Mouse (Mus musculus) intestine, embryonic 14.5 days (tissue): ENCODE data around the gene Psd. TPM values are rescaled to one million over a fixed set of nuclear protein-coding genes. Genes with fewer than 3 reads are reported as not detected.

ENCODE experiments used
- ATAC-seq: fragments of 200-750 bp; cut with Nextera tagmentation; replicated peaks from 2 replicates; pipeline ENCODE4 v1.8.0; 2017; ENCODE audit warnings: low read depth, moderate number of reproducible peaks, moderate TSS enrichment, moderate library complexity; ENCODE audit not compliant: low FRiP score, low TSS enrichment
- DNase-seq: peaks from one replicate; pipeline ENCODE4 v3.0.0-alpha.2; 2018; ENCODE audit warnings: low spot score
- H3K27ac ChIP-seq: fragments of 300-500 bp; sonication (generic); 2 replicates; pipeline ENCODE4 v1.5.1; 2014; ENCODE audit warnings: low read depth, mild to moderate bottlenecking, control low read depth
- H3K27me3 ChIP-seq: fragments of 300-500 bp; sonication (generic); replicated peaks from 2 replicates; pipeline ENCODE4 v1.6.1; 2014; ENCODE audit warnings: low read length, control low read depth; ENCODE audit not compliant: control insufficient read depth, insufficient read depth
- H3K36me3 ChIP-seq: fragments of 300-500 bp; sonication (generic); 2 replicates; pipeline ENCODE4 v1.6.1; 2014; ENCODE audit warnings: low read length, control low read depth; ENCODE audit not compliant: control insufficient read depth, insufficient read depth
- H3K4me1 ChIP-seq: fragments of 300-500 bp; sonication (generic); replicated peaks from 2 replicates; pipeline ENCODE4 v1.6.1; 2014; ENCODE audit warnings: low read length, control low read depth, mixed read lengths; ENCODE audit not compliant: control insufficient read depth, insufficient read depth
- H3K4me2 ChIP-seq: fragments of 300-500 bp; sonication (generic); 2 replicates; pipeline ENCODE4 v1.6.1; 2014; ENCODE audit warnings: low read length
- H3K4me3 ChIP-seq: fragments of 300-500 bp; sonication (generic); 2 replicates; pipeline ENCODE4 v1.5.1; 2014; ENCODE audit warnings: low read depth, low read length, control low read depth, mixed read lengths
- H3K9ac ChIP-seq: fragments of 300-500 bp; sonication (generic); 2 replicates; pipeline ENCODE4 v1.6.1; 2014; ENCODE audit warnings: mild to moderate bottlenecking, low read length
- H3K9me3 ChIP-seq: fragments of 300-500 bp; sonication (generic); 2 replicates; pipeline ENCODE4 v1.6.1; 2016; ENCODE audit warnings: low read length, control low read depth; ENCODE audit not compliant: control insufficient read depth
- WGBS: fragments of 180-500 bp; shearing (Covaris S2); extraction: QIAGEN DNeasy Blood & Tissue Kit; methylation state at CpG from one replicate; pipeline ENCODE4 v1.1.7; 2014; 5-methylcytosine and 5-hydroxymethylcytosine counted together
- polyA plus RNA-seq: library from polyadenylated mRNA; unstranded; fragments of >200 nt; fragmentation: Nextera tagmentation; extraction: Ambion mirVana; gene quantifications from 2 replicates; pipeline ENCODE4 v1.2.1, GENCODE M21; 2014

The Psd gene
- polyA plus RNA-seq, 1 experiment from 2014 or later, result 43.9 TPM

- no peak for DNase-seq
- H3K27ac ChIP-seq, result no peak overlapping the region
- H3K4me2 ChIP-seq, result no peak overlapping the region
- no peaks in the 10 kb centered on the region for H3K36me3 ChIP-seq
- H3K9ac ChIP-seq, result no peak overlapping the region
- no peaks in the 10 kb centered on the region for H3K27me3 ChIP-seq
- H3K4me1 ChIP-seq, result peaks cover 5% of the 10 kb centered on the region
- H3K9me3 ChIP-seq, result no peaks in the 10 kb centered on the region
- no peak for ATAC-seq
- no peak overlapping the region for H3K4me3 ChIP-seq
- WGBS, result 38% methylated on average over 8 of the region's 8 CpGs
These were observed 26.5 kb downstream of the Psd start for GRCm38 (mm10) chr19:46300294-46301045.

DNA sequence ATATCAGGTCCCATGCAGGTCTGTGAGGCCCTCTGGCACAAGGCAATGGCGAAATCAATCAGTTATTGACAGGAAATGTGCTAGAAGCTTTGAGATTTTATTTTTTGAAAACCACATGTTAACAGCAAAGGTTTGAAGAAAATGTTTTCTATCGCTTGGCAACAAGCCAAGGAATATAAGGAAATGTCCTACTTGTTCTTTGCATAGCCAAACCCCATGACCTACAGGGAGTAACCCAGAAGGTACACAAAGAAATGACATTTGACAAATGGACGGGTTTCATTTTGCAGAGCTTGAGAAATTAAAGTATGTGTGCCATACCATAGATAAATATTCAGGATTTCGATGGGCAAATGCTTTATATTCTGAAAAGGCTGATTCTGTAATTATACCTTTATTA is 30.0 kb downstream of the Psd start:
- H3K36me3 ChIP-seq, result no peaks in the 10 kb centered on the region
- ATAC-seq (no peak), DNase-seq (no peak)
- no peak overlapping the region for H3K4me2 ChIP-seq
- H3K4me1 ChIP-seq, result no peaks in the 10 kb centered on the region
- no peaks in the 10 kb centered on the region for H3K27me3 ChIP-seq
- H3K4me3 ChIP-seq, result no peak overlapping the region
- H3K27ac ChIP-seq, result no peak overlapping the region
- WGBS, result 70% methylated on average over 4 of the region's 4 CpGs
- H3K9ac ChIP-seq, result no peak overlapping the region
- H3K9me3 ChIP-seq, result no peaks in the 10 kb centered on the region

GRCm38 (mm10) chr19:46290535-46291105 is 36.3 kb downstream of the Psd start:
- no peaks in the 10 kb centered on the region for H3K9me3 ChIP-seq

GRCm38 (mm10) chr19:46287566-46287965 is 39.4 kb downstream of the Psd start:
- H3K4me1 ChIP-seq, result no peaks in the 10 kb centered on the region
- DNase-seq (no peak), ATAC-seq (no peak)
- H3K4me2 ChIP-seq, result no peak overlapping the region
- H3K9ac ChIP-seq, result no peak overlapping the region
- H3K27ac ChIP-seq, result no peak overlapping the region
- no peaks in the 10 kb centered on the region for H3K9me3 ChIP-seq
- no peaks in the 10 kb centered on the region for H3K27me3 ChIP-seq
- no peak overlapping the region for H3K4me3 ChIP-seq
- H3K36me3 ChIP-seq, result peaks cover 42% of the 10 kb centered on the region
- 91% methylated on average over 3 of the region's 3 CpGs for WGBS

More at GRCm38 (mm10) chr19:46290535-46291105, 36.3 kb downstream of the Psd start:
- DNase-seq, result no peak
- no peak overlapping the region for H3K27ac ChIP-seq
- no peak overlapping the region for H3K4me2 ChIP-seq
- H3K27me3 ChIP-seq, result no peaks in the 10 kb centered on the region
- ATAC-seq, result no peak
- 60% methylated on average over 12 of the region's 12 CpGs for WGBS
- no peaks in the 10 kb centered on the region for H3K4me1 ChIP-seq
- peaks cover 13% of the 10 kb centered on the region for H3K36me3 ChIP-seq
- no peak overlapping the region for H3K9ac ChIP-seq
- H3K4me3 ChIP-seq, result no peak overlapping the region

- DNase-seq, result no peak
- H3K9ac ChIP-seq, result no peak overlapping the region
- H3K4me3 ChIP-seq, result no peak overlapping the region
- WGBS, result 89% methylated on average over 3 of the region's 3 CpGs
- no peak for ATAC-seq
- peaks cover 49% of the 10 kb centered on the region for H3K36me3 ChIP-seq
- no peaks in the 10 kb centered on the region for H3K9me3 ChIP-seq
- no peak overlapping the region for H3K27ac ChIP-seq
- H3K4me2 ChIP-seq, result no peak overlapping the region
- H3K27me3 ChIP-seq, result no peaks in the 10 kb centered on the region
- H3K4me1 ChIP-seq, result no peaks in the 10 kb centered on the region
These were observed 40.0 kb downstream of the Psd start for GRCm38 (mm10) chr19:46286926-46287325.

DNA sequence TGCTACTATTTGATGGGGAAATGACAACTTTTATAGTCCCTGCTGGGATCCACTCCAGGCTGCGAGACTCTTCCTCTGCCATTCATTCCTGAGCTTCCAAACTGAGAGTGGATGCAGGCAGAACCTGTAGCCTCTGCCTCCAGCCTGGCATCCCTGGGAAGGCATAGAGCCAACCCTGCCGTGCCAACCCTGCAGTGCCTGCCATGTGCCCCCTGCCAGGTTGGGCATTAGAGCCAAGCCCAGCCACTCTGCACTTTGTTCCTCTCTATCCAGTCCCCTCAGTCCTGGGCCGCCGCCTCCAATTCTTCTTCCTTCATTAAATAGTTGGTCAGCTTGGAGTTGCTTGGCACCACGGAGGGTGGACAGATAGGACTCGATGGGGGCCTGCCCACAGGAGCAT is 40.9 kb downstream of the Psd start:
- no peak for ATAC-seq
- 93% methylated on average over 6 of the region's 6 CpGs for WGBS

GRCm38 (mm10) chr19:46285631-46286030 is 41.3 kb downstream of the Psd start:
- WGBS, result 86% methylated on average over 7 of the region's 7 CpGs
- Histone ChIP-seq H3K27me3 (no peaks in the 10 kb centered on the region), H3K9ac (no peak overlapping the region), H3K4me1 (no peaks in the 10 kb centered on the region), H3K9me3 (no peaks in the 10 kb centered on the region), H3K27ac (no peak overlapping the region), H3K4me2 (no peak overlapping the region), H3K36me3 (peaks cover 62% of the 10 kb centered on the region), H3K4me3 (no peak overlapping the region)
- DNase-seq (no peak), ATAC-seq (no peak)

More for the DNA sequence above, 40.9 kb downstream of the Psd start:
- H3K9ac ChIP-seq, result no peak overlapping the region
- no peak overlapping the region for H3K27ac ChIP-seq
- H3K27me3 ChIP-seq, result no peaks in the 10 kb centered on the region
- H3K4me1 ChIP-seq, result no peaks in the 10 kb centered on the region
- H3K9me3 ChIP-seq, result no peaks in the 10 kb centered on the region
- H3K4me3 ChIP-seq, result no peak overlapping the region
- peaks cover 57% of the 10 kb centered on the region for H3K36me3 ChIP-seq
- H3K4me2 ChIP-seq, result no peak overlapping the region
- DNase-seq, result no peak

DNA sequence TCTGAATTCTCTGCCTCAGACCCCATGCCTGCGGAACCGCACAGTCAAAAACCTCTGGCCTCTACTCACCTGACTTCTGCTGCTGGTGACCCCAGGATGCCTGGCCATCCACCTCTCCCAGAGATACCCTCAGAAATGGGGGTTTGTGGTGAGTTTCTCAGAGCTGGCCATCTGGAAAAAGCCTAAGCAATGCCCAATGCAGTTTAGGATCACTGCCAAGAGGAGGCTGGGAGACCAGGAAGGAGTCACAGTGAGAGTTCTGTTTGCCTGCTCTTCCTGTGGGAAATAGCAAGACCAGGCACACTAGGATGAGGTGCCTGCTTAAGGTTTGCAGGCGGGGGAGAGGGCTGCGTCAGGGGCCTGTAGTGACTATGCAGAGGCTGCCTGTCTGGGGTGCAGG is 42.3 kb downstream of the Psd start:
- DNase-seq, result no peak
- peaks cover 71% of the 10 kb centered on the region for H3K36me3 ChIP-seq

More for the DNA sequence above, 42.3 kb downstream of the Psd start:
- no peak overlapping the region for H3K27ac ChIP-seq
- WGBS, result 87% methylated on average over 4 of the region's 4 CpGs
- no peaks in the 10 kb centered on the region for H3K4me1 ChIP-seq
- no peak for ATAC-seq
- no peak overlapping the region for H3K4me2 ChIP-seq
- H3K27me3 ChIP-seq, result no peaks in the 10 kb centered on the region
- no peaks in the 10 kb centered on the region for H3K9me3 ChIP-seq
- no peak overlapping the region for H3K9ac ChIP-seq
- H3K4me3 ChIP-seq, result no peak overlapping the region
